Mouse (Mus musculus): ENCODE measurements around the gene Nrap. TPM values are rescaled to one million over a fixed set of nuclear protein-coding genes. Genes with fewer than 3 reads are reported as not detected.
"Not testable (repeated sequence)": the region's sequence is repeated elsewhere in the genome, so short reads cannot be mapped to it uniquely, and the experiment has no call there.

The Nrap gene
- polyA plus RNA-seq, 1 experiment from 2014 or later, result 0.65 TPM

GRCm38 (mm10) chr19:56420345-56420744 is 30.5 kb upstream of the Nrap start:
- no peaks in the 10 kb centered on the region for H3K9me3 ChIP-seq (replicated peaks)
- no peak overlapping the region for H3K9ac ChIP-seq (replicated peaks)
- H3K4me1 ChIP-seq, result peaks cover 21% of the 10 kb centered on the region
- H3K4me3 ChIP-seq (replicated peaks), result no peak overlapping the region
- no peaks in the 10 kb centered on the region for H3K27me3 ChIP-seq (replicated peaks)
- WGBS, result 90% methylated on average over 3 of the region's 3 CpGs
- no peak for ATAC-seq (ENCODE audit: low FRiP score)
- no peak overlapping the region for H3K4me2 ChIP-seq
- no peak overlapping the region for H3K27ac ChIP-seq (replicated peaks)
- no peaks in the 10 kb centered on the region for H3K36me3 ChIP-seq

GRCm38 (mm10) chr19:56419452-56419851 is 29.6 kb upstream of the Nrap start:
- Histone ChIP-seq H3K9me3 (replicated peaks) (no peaks in the 10 kb centered on the region), H3K4me1 (peaks cover 16% of the 10 kb centered on the region), H3K4me3 (replicated peaks) (no peak overlapping the region), H3K27me3 (replicated peaks) (no peaks in the 10 kb centered on the region), H3K27ac (replicated peaks) (no peak overlapping the region), H3K9ac (replicated peaks) (no peak overlapping the region), H3K4me2 (no peak overlapping the region), H3K36me3 (no peaks in the 10 kb centered on the region)
- WGBS, result 67% methylated on average over 9 of the region's 9 CpGs
- no peak for ATAC-seq (ENCODE audit: low FRiP score)

- ATAC-seq (ENCODE audit: low FRiP score), result no peak
- 81% methylated on average over 4 of the region's 4 CpGs for WGBS
Observed at GRCm38 (mm10) chr19:56418404-56418803, 28.6 kb upstream of the Nrap start.

DNA sequence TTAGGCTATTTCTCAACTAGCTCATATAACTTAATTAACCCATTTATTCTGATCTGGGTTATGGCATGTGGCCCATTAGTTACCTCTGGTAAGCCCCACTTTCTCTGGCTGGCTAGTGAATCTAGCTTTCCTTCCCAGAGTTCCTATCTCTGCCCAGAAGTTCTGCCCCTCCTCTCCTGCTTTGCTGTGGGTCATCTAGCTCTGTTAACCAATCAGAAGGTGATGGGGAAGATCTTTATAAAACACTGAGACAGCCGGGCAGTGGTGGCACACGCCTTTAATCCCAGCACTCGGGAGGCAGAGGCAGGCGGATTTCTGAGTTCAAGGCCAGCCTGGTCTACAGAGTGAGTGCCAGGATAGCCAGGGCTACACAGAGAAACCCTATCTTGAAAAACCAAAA is 20.0 kb upstream of the Nrap start:
- not testable (repeated sequence) for H3K4me2 ChIP-seq; H3K9me3 ChIP-seq (replicated peaks); H3K9ac ChIP-seq (replicated peaks); H3K27me3 ChIP-seq (replicated peaks); H3K4me3 ChIP-seq (replicated peaks); H3K36me3 ChIP-seq; H3K4me1 ChIP-seq; H3K27ac ChIP-seq (replicated peaks); ATAC-seq (ENCODE audit: low FRiP score)
- WGBS, result 98% methylated on average over 4 of the region's 4 CpGs

More at GRCm38 (mm10) chr19:56418404-56418803, 28.6 kb upstream of the Nrap start:
- Histone ChIP-seq H3K27me3 (replicated peaks) (no peaks in the 10 kb centered on the region), H3K36me3 (no peaks in the 10 kb centered on the region), H3K9ac (replicated peaks) (no peak overlapping the region), H3K9me3 (replicated peaks) (no peaks in the 10 kb centered on the region), H3K4me1 (peaks cover 6% of the 10 kb centered on the region), H3K4me3 (replicated peaks) (no peak overlapping the region), H3K27ac (replicated peaks) (no peak overlapping the region), H3K4me2 (no peak overlapping the region)

- no peak overlapping the region for H3K9ac ChIP-seq (replicated peaks)
- no peak for ATAC-seq (ENCODE audit: low FRiP score)
- 96% methylated on average over 7 of the region's 7 CpGs for WGBS
- H3K4me3 ChIP-seq (replicated peaks), result no peak overlapping the region
- no peak overlapping the region for H3K27ac ChIP-seq (replicated peaks)
- peaks cover 8% of the 10 kb centered on the region; the same call in 1 of the 2 replicates for H3K27me3 ChIP-seq (replicated peaks)
- peaks cover 9% of the 10 kb centered on the region; the same call in 1 of the 2 replicates for H3K4me1 ChIP-seq
- H3K4me2 ChIP-seq, result no peak overlapping the region
- H3K36me3 ChIP-seq, result peaks cover 11% of the 10 kb centered on the region; the same call in 1 of the 2 replicates
- H3K9me3 ChIP-seq (replicated peaks), result no peaks in the 10 kb centered on the region
Observed at GRCm38 (mm10) chr19:56406581-56406980, 16.7 kb upstream of the Nrap start.

GRCm38 (mm10) chr19:56405824-56406223 is 16.0 kb upstream of the Nrap start:
- Histone ChIP-seq H3K9ac (replicated peaks) (no peak overlapping the region), H3K27me3 (replicated peaks) (peaks cover 8% of the 10 kb centered on the region; the same call in 1 of the 2 replicates), H3K4me2 (no peak overlapping the region), H3K9me3 (replicated peaks) (no peaks in the 10 kb centered on the region), H3K4me3 (replicated peaks) (no peak overlapping the region), H3K36me3 (peaks cover 11% of the 10 kb centered on the region; the same call in 1 of the 2 replicates), H3K4me1 (peaks cover 9% of the 10 kb centered on the region; the same call in 1 of the 2 replicates), H3K27ac (replicated peaks) (no peak overlapping the region)
- no peak for ATAC-seq (ENCODE audit: low FRiP score)
- WGBS, result 95% methylated on average over 4 of the region's 4 CpGs

GRCm38 (mm10) chr19:56401864-56402263 is 12.0 kb upstream of the Nrap start:
- peaks cover 20% of the 10 kb centered on the region for H3K4me1 ChIP-seq
- no peak overlapping the region for H3K4me2 ChIP-seq
- no peak overlapping the region for H3K4me3 ChIP-seq (replicated peaks)
- H3K9ac ChIP-seq (replicated peaks), result no peak overlapping the region
- WGBS, result 52% methylated on average over 6 of the region's 6 CpGs
- H3K27me3 ChIP-seq (replicated peaks), result peaks cover 15% of the 10 kb centered on the region; the same call in 1 of the 2 replicates
- peak; percentile 62; the same call in 1 of the 2 replicates for ATAC-seq (ENCODE audit: low FRiP score)
- no peaks in the 10 kb centered on the region for H3K9me3 ChIP-seq (replicated peaks)
- 0 out of 2 replicates have a peak, but pooled peaks cover 4% of the 10 kb centered on the region for H3K36me3 ChIP-seq
- H3K27ac ChIP-seq (replicated peaks), result no peak overlapping the region

GRCm38 (mm10) chr19:56400200-56400599 is 10.4 kb upstream of the Nrap start:
- no peak for ATAC-seq (ENCODE audit: low FRiP score)
- 49% methylated on average over 14 of the region's 14 CpGs for WGBS
- Histone ChIP-seq H3K27me3 (replicated peaks) (peaks cover 27% of the 10 kb centered on the region), H3K27ac (replicated peaks) (no peak overlapping the region), H3K4me2 (no peak overlapping the region), H3K9me3 (replicated peaks) (no peaks in the 10 kb centered on the region), H3K4me1 (peaks cover 30% of the 10 kb centered on the region), H3K36me3 (0 out of 2 replicates have a peak, but pooled peaks cover 4% of the 10 kb centered on the region), H3K9ac (replicated peaks) (no peak overlapping the region), H3K4me3 (replicated peaks) (no peak overlapping the region)

DNA sequence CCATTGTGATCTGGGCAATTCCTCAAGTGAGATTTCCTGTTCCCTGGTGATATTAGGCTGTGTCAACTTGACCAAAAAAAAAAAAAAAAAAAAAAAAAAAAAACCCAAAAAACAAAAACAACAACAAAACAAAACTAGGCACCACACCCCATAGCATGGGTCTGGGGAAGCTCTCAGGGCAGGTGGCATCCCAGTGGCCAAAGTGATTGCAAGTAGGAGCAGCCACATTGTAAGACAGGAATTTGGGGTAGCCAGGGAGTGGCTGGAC is 8.6 kb upstream of the Nrap start:
- H3K27me3 ChIP-seq (replicated peaks), result peaks cover 33% of the 10 kb centered on the region
- H3K4me2 ChIP-seq, result no peak overlapping the region
- H3K4me1 ChIP-seq, result peaks cover 30% of the 10 kb centered on the region
- H3K9ac ChIP-seq (replicated peaks), result no peak overlapping the region
- no peaks in the 10 kb centered on the region for H3K36me3 ChIP-seq
- H3K27ac ChIP-seq (replicated peaks), result no peak overlapping the region
- ATAC-seq (ENCODE audit: low FRiP score), result no peak
- H3K4me3 ChIP-seq (replicated peaks), result no peak overlapping the region
- no peaks in the 10 kb centered on the region for H3K9me3 ChIP-seq (replicated peaks)

- Histone ChIP-seq H3K4me1 (peaks cover 30% of the 10 kb centered on the region), H3K36me3 (no peaks in the 10 kb centered on the region), H3K9ac (replicated peaks) (peak overlapping the region; percentile 63), H3K27me3 (replicated peaks) (peaks cover 33% of the 10 kb centered on the region), H3K4me3 (replicated peaks) (peak overlapping the region; percentile 72), H3K4me2 (peak overlapping the region; percentile 98), H3K27ac (replicated peaks) (peak overlapping the region; percentile 78), H3K9me3 (replicated peaks) (no peaks in the 10 kb centered on the region)
- ATAC-seq (ENCODE audit: low FRiP score), result no peak; the same call in 1 of the 2 replicates
- WGBS, result 61% methylated on average over 11 of the region's 11 CpGs
Observed at GRCm38 (mm10) chr19:56397663-56398527, 8.1 kb upstream of the Nrap start.

GRCm38 (mm10) chr19:56396669-56397621 is 7.1 kb upstream of the Nrap start, which contains the start of gene Casp7:
Casp7 (plus strand) TSS chr19:56397129.
- ATAC-seq (ENCODE audit: low FRiP score), result peak; percentile 58
- Histone ChIP-seq H3K4me3 (replicated peaks) (peak within 1 kb of the TSS; percentile 72), H3K9ac (replicated peaks) (peak within 1 kb of the TSS; percentile 63), H3K4me2 (peak within 1 kb of the TSS; percentile 98), H3K9me3 (replicated peaks) (no peaks in the 10 kb centered on the region), H3K36me3 (no peaks in the 10 kb centered on the region), H3K27me3 (replicated peaks) (peaks cover 33% of the 10 kb centered on the region), H3K4me1 (peaks cover 24% of the 10 kb centered on the region), H3K27ac (replicated peaks) (peak within 1 kb of the TSS; percentile 78)
- 2% methylated on average over 66 of the region's 78 CpGs for WGBS

Data from neural tube, embryonic 15.5 days (tissue).